Mouse (Mus musculus) olfactory bulb, adult 2 months (tissue): ENCODE results near the gene Cyb5r1.
A peak's percentile ranks its signal among the peaks of the same experiment; 100 is the strongest.

ENCODE experiments used
- CTCF ChIP-seq: fragments of 200-500 bp; IDR thresholded peaks from 2 replicates; pipeline ENCODE4 v1.5.1; 2012; ENCODE audit warnings: low read depth, mild to moderate bottlenecking, low read length, moderate library complexity; ENCODE audit not compliant: insufficient read depth
- POLR2A ChIP-seq: fragments of 200-500 bp; IDR thresholded peaks from 2 replicates; pipeline ENCODE4 v1.6.1; 2012; ENCODE audit warnings: mild to moderate bottlenecking, low read depth, low read length, moderate library complexity; ENCODE audit not compliant: insufficient read depth

- TF ChIP-seq CTCF (no peak), POLR2A (peak; percentile 51)
Observed at GRCm38 (mm10) chr1:134415168-134415831, 9.9 kb downstream of the Cyb5r1 start, which contains the start of gene Adipor1.
